Mouse (Mus musculus): ENCODE measurements around the gene Gm49373. TPM values are rescaled to one million over a fixed set of nuclear protein-coding genes. Genes with fewer than 3 reads are reported as not detected.

The Gm49373 gene
- polyA plus RNA-seq, 1 experiment from 2014 or later: 0.49 TPM

DNA sequence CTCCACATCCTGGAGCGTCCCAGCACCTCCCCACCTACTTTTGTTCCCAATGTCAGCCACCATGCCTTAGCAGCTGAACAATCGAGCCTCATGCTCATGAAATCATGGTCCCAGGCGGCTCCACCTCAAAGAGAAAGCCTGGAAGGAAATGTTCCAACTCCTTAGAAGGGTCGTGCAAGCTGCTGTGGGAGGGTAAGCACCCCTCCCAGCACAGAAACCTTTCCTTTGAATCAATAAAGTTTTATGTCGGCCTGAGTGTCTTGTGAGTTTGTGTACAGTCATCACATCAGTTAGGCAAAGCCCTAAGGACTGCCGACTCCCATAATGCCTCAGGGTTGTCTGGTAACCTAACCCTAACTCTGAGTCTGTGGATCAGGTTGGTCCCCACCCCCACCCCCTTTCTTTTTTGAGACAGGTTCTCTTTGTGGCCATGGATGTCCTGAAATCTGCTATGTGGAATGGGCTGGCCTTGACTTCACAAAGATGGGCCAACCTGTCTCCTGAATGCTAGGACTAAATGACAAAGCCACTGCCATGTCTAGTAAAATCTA lies 44.3 kb downstream of the Gm49373 start:
- no peak for ATAC-seq (ENCODE audit: insufficient number of reproducible peaks, insufficient read depth, low FRiP score, low read depth)
- Histone ChIP-seq H3K4me1 (ENCODE audit: control insufficient read depth in 2 of 2, insufficient read depth in 2 of 2, low read length in 2 of 2) (peaks cover 23 to 38% of the 10 kb centered on the region in 2 experiments), H3K9ac (ENCODE audit: low read length) (no peak overlapping the region), H3K27me3 (ENCODE audit: control insufficient read depth, insufficient read depth, low read length) (peaks cover 32% of the 10 kb centered on the region), H3K36me3 (ENCODE audit: control insufficient read depth, insufficient read depth, low read length) (0 out of 2 replicates have a peak, but pooled peaks cover 6% of the 10 kb centered on the region), H3K4me2 (ENCODE audit: low read length) (0 out of 2 replicates have a peak overlapping the region, but pooled peaks have one; percentile 83), H3K27ac (replicated peaks in 1 of 2; ENCODE audit: control insufficient read depth in 1 of 2, insufficient read depth in 1 of 2, low read depth in 2 of 2, low read length in 2 of 2) (no peak overlapping the region), H3K9me3 (ENCODE audit: control insufficient read depth, low read length) (no peaks in the 10 kb centered on the region), H3K4me3 (ENCODE audit: control insufficient read depth in 1 of 2, insufficient read depth in 1 of 2, low read depth in 1 of 2, low read length in 2 of 2) (no peak overlapping the region)
- 74% methylated on average over 6 of the region's 6 CpGs for WGBS

- 59% methylated on average over 8 of the region's 8 CpGs for WGBS
- no peak for ATAC-seq (ENCODE audit: insufficient number of reproducible peaks, insufficient read depth, low FRiP score, low read depth)
- peaks cover 18 to 30% of the 10 kb centered on the region in 2 experiments for H3K4me1 ChIP-seq (ENCODE audit: control insufficient read depth in 2 of 2, insufficient read depth in 2 of 2, low read length in 2 of 2)
Observed at GRCm38 (mm10) chr9:21027774-21028290, 45.1 kb downstream of the Gm49373 start.

GRCm38 (mm10) chr9:21026849-21027248 lies 46.0 kb downstream of the Gm49373 start:
- no peaks in the 10 kb centered on the region for H3K9me3 ChIP-seq (ENCODE audit: control insufficient read depth, low read length)
- 0 out of 2 replicates have a peak, but pooled peaks cover 6% of the 10 kb centered on the region for H3K36me3 ChIP-seq (ENCODE audit: control insufficient read depth, insufficient read depth, low read length)
- no peak overlapping the region for H3K4me3 ChIP-seq (ENCODE audit: control insufficient read depth in 1 of 2, insufficient read depth in 1 of 2, low read depth in 1 of 2, low read length in 2 of 2)
- peaks cover 14% of the 10 kb centered on the region for H3K27me3 ChIP-seq (ENCODE audit: control insufficient read depth, insufficient read depth, low read length)
- H3K4me2 ChIP-seq (ENCODE audit: low read length): no peak overlapping the region
- no peak for ATAC-seq (ENCODE audit: insufficient number of reproducible peaks, insufficient read depth, low FRiP score, low read depth)
- H3K9ac ChIP-seq (ENCODE audit: low read length): no peak overlapping the region
- H3K4me1 ChIP-seq (ENCODE audit: control insufficient read depth in 2 of 2, insufficient read depth in 2 of 2, low read length in 2 of 2): peaks cover 16 to 20% of the 10 kb centered on the region in 2 experiments
- 78% methylated on average over 12 of the region's 12 CpGs for WGBS
- no peak overlapping the region for H3K27ac ChIP-seq (replicated peaks in 1 of 2; ENCODE audit: control insufficient read depth in 1 of 2, insufficient read depth in 1 of 2, low read depth in 2 of 2, low read length in 2 of 2)

More at GRCm38 (mm10) chr9:21027774-21028290, 45.1 kb downstream of the Gm49373 start:
- H3K27ac ChIP-seq (replicated peaks in 1 of 2; ENCODE audit: control insufficient read depth in 1 of 2, insufficient read depth in 1 of 2, low read depth in 2 of 2, low read length in 2 of 2): no peak overlapping the region
- no peaks in the 10 kb centered on the region for H3K9me3 ChIP-seq (ENCODE audit: control insufficient read depth, low read length)
- 0 out of 2 replicates have a peak, but pooled peaks cover 6% of the 10 kb centered on the region for H3K36me3 ChIP-seq (ENCODE audit: control insufficient read depth, insufficient read depth, low read length)
- H3K9ac ChIP-seq (ENCODE audit: low read length): no peak overlapping the region
- peaks cover 24% of the 10 kb centered on the region for H3K27me3 ChIP-seq (ENCODE audit: control insufficient read depth, insufficient read depth, low read length)
- H3K4me3 ChIP-seq (ENCODE audit: control insufficient read depth in 1 of 2, insufficient read depth in 1 of 2, low read depth in 1 of 2, low read length in 2 of 2): no peak overlapping the region
- no peak overlapping the region for H3K4me2 ChIP-seq (ENCODE audit: low read length)

GRCm38 (mm10) chr9:21025258-21025810 lies 47.6 kb downstream of the Gm49373 start:
- 61% methylated on average over 19 of the region's 19 CpGs for WGBS
- no peak overlapping the region for H3K4me3 ChIP-seq (ENCODE audit: control insufficient read depth in 1 of 2, insufficient read depth in 1 of 2, low read depth in 1 of 2, low read length in 2 of 2)
- H3K9me3 ChIP-seq (ENCODE audit: control insufficient read depth, low read length): no peaks in the 10 kb centered on the region
- H3K27ac ChIP-seq (replicated peaks in 1 of 2; ENCODE audit: control insufficient read depth in 1 of 2, insufficient read depth in 1 of 2, low read depth in 2 of 2, low read length in 2 of 2): no peak overlapping the region
- H3K27me3 ChIP-seq (ENCODE audit: control insufficient read depth, insufficient read depth, low read length): peaks cover 10% of the 10 kb centered on the region
- no peak overlapping the region for H3K9ac ChIP-seq (ENCODE audit: low read length)
- H3K4me2 ChIP-seq (ENCODE audit: low read length): no peak overlapping the region
- H3K4me1 ChIP-seq (ENCODE audit: control insufficient read depth in 2 of 2, insufficient read depth in 2 of 2, low read length in 2 of 2): peaks cover 11 to 13% of the 10 kb centered on the region in 2 experiments
- H3K36me3 ChIP-seq (ENCODE audit: control insufficient read depth, insufficient read depth, low read length): peaks cover 6% of the 10 kb centered on the region; the same call in 1 of the 2 replicates
- no peak for ATAC-seq (ENCODE audit: insufficient number of reproducible peaks, insufficient read depth, low FRiP score, low read depth)

- ATAC-seq (ENCODE audit: insufficient number of reproducible peaks, insufficient read depth, low FRiP score, low read depth): no peak
- Histone ChIP-seq H3K9me3 (ENCODE audit: control insufficient read depth, low read length) (no peaks in the 10 kb centered on the region), H3K4me3 (ENCODE audit: control insufficient read depth in 1 of 2, insufficient read depth in 1 of 2, low read depth in 1 of 2, low read length in 2 of 2) (no peak overlapping the region), H3K36me3 (ENCODE audit: control insufficient read depth, insufficient read depth, low read length) (peaks cover 6% of the 10 kb centered on the region; the same call in 1 of the 2 replicates), H3K9ac (ENCODE audit: low read length) (no peak overlapping the region), H3K27ac (replicated peaks in 1 of 2; ENCODE audit: control insufficient read depth in 1 of 2, insufficient read depth in 1 of 2, low read depth in 2 of 2, low read length in 2 of 2) (no peak overlapping the region), H3K4me2 (ENCODE audit: low read length) (no peak overlapping the region), H3K4me1 (ENCODE audit: control insufficient read depth in 2 of 2, insufficient read depth in 2 of 2, low read length in 2 of 2) (no peaks in the 10 kb centered on the region), H3K27me3 (ENCODE audit: control insufficient read depth, insufficient read depth, low read length) (peaks cover 13% of the 10 kb centered on the region; the same call in 1 of the 2 replicates)
- 74% methylated on average over 1 of the region's 1 CpGs for WGBS
Observed at GRCm38 (mm10) chr9:21022726-21023125, 50.2 kb downstream of the Gm49373 start.

- no peak overlapping the region for H3K27ac ChIP-seq (replicated peaks in 1 of 2; ENCODE audit: control insufficient read depth in 1 of 2, insufficient read depth in 1 of 2, low read depth in 2 of 2, low read length in 2 of 2)
- WGBS: 54% methylated on average over 6 of the region's 6 CpGs
- H3K27me3 ChIP-seq (ENCODE audit: control insufficient read depth, insufficient read depth, low read length): peaks cover 17% of the 10 kb centered on the region
- H3K4me1 ChIP-seq (ENCODE audit: control insufficient read depth in 2 of 2, insufficient read depth in 2 of 2, low read length in 2 of 2): no peaks in the 10 kb centered on the region
- 0 out of 2 replicates have a peak, but pooled peaks have one; percentile 17 for ATAC-seq (ENCODE audit: insufficient number of reproducible peaks, insufficient read depth, low FRiP score, low read depth)
- no peaks in the 10 kb centered on the region for H3K9me3 ChIP-seq (ENCODE audit: control insufficient read depth, low read length)
- peaks cover 6% of the 10 kb centered on the region; the same call in 1 of the 2 replicates for H3K36me3 ChIP-seq (ENCODE audit: control insufficient read depth, insufficient read depth, low read length)
- H3K9ac ChIP-seq (ENCODE audit: low read length): no peak overlapping the region
- H3K4me3 ChIP-seq (ENCODE audit: control insufficient read depth in 1 of 2, insufficient read depth in 1 of 2, low read depth in 1 of 2, low read length in 2 of 2): no peak overlapping the region
- no peak overlapping the region for H3K4me2 ChIP-seq (ENCODE audit: low read length)
Observed at GRCm38 (mm10) chr9:21022288-21022687, 50.6 kb downstream of the Gm49373 start.

DNA sequence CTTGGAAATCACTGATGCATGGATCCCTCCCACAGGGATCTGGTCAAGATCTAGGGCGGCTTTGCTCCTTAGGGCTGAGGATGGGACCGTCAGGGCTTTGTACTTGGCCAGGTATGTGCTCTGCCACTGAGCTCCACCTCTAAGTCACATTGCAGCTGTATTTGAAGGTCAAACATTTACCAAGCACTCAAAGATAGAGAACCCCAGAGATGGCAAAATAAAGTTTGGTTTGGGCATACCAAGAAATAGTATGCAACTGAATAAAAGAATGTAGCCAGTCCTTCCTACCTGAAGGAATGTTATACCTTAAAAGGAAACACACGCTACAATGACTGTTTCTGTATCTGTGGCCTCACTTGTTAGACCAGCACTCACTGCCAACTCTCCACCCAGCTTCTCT lies 51.5 kb downstream of the Gm49373 start:
- Histone ChIP-seq H3K4me1 (ENCODE audit: control insufficient read depth in 2 of 2, insufficient read depth in 2 of 2, low read length in 2 of 2) (no peaks in the 10 kb centered on the region), H3K9ac (ENCODE audit: low read length) (no peak overlapping the region), H3K36me3 (ENCODE audit: control insufficient read depth, insufficient read depth, low read length) (peaks cover 4% of the 10 kb centered on the region; the same call in 1 of the 2 replicates), H3K27ac (replicated peaks in 1 of 2; ENCODE audit: control insufficient read depth in 1 of 2, insufficient read depth in 1 of 2, low read depth in 2 of 2, low read length in 2 of 2) (no peak overlapping the region), H3K27me3 (ENCODE audit: control insufficient read depth, insufficient read depth, low read length) (peaks cover 21% of the 10 kb centered on the region), H3K9me3 (ENCODE audit: control insufficient read depth, low read length) (no peaks in the 10 kb centered on the region), H3K4me3 (ENCODE audit: control insufficient read depth in 1 of 2, insufficient read depth in 1 of 2, low read depth in 1 of 2, low read length in 2 of 2) (no peak overlapping the region), H3K4me2 (ENCODE audit: low read length) (no peak overlapping the region)
- 61% methylated on average over 3 of the region's 3 CpGs for WGBS
- ATAC-seq (ENCODE audit: insufficient number of reproducible peaks, insufficient read depth, low FRiP score, low read depth): no peak

Measured in heart, embryonic 14.5 days (tissue).